Mouse (Mus musculus): ENCODE results near the gene Ankfy1.
"Not testable (repeated sequence)": the region's sequence is repeated elsewhere in the genome, so short reads cannot be mapped to it uniquely, and the experiment has no call there.

- not testable (repeated sequence) for TF ChIP-seq CTCF, EP300 (IDR thresholded peaks at IDR 0.05; ENCODE audit: low read depth)
Measured at GRCm38 (mm10) chr11:72772611-72773010, 82.8 kb downstream of the Ankfy1 start.
